Mouse (Mus musculus) lung, postnatal 0 days (tissue): ENCODE data around the gene Spocd1. TPM values are rescaled to one million over a fixed set of nuclear protein-coding genes. Genes with fewer than 3 reads are reported as not detected.

ENCODE experiments used
- ATAC-seq: fragments of 200-750 bp; cut with Nextera tagmentation; 2 replicates; pipeline ENCODE4 v1.8.0; 2017; ENCODE audit warnings: moderate library complexity
- DNase-seq: peaks from one replicate; pipeline ENCODE4 v3.0.0-alpha.2; 2016; ENCODE audit warnings: low spot score
- H3K27ac ChIP-seq: fragments of 300-500 bp; sonication (generic); 2 replicates; pipeline ENCODE4 v1.5.1; 2014; ENCODE audit warnings: antibody characterized with exemption, mild to moderate bottlenecking, low read length, mixed read lengths
- H3K27me3 ChIP-seq: fragments of 300-500 bp; sonication (generic); replicated peaks from 2 replicates; pipeline ENCODE4 v1.6.1; 2014; ENCODE audit warnings: low read length, mixed read lengths; ENCODE audit not compliant: insufficient read depth
- H3K36me3 ChIP-seq: fragments of 300-500 bp; sonication (generic); 2 replicates; pipeline ENCODE4 v1.6.1; 2014; ENCODE audit warnings: low read length, mixed read lengths; ENCODE audit not compliant: insufficient read depth
- H3K4me1 ChIP-seq: fragments of 300-500 bp; sonication (generic); 2 replicates; pipeline ENCODE4 v1.6.1; 2014; ENCODE audit warnings: antibody characterized with exemption, low read depth, low read length, mixed read lengths; ENCODE audit not compliant: insufficient read depth
- H3K4me2 ChIP-seq: fragments of 300-500 bp; sonication (generic); replicated peaks from 2 replicates; pipeline ENCODE4 v1.6.1; 2014; ENCODE audit warnings: low read depth, mild to moderate bottlenecking, low read length, moderate library complexity, mixed read lengths
- H3K4me3 ChIP-seq: fragments of 300-500 bp; sonication (generic); 2 replicates; pipeline ENCODE4 v1.5.1; 2014; ENCODE audit warnings: low read depth, low read length
- H3K9ac ChIP-seq: fragments of 300-500 bp; sonication (generic); replicated peaks from 2 replicates; pipeline ENCODE4 v1.6.1; 2014; ENCODE audit warnings: low read depth, mild to moderate bottlenecking
- H3K9me3 ChIP-seq: fragments of 300-500 bp; sonication (generic); 2 replicates; pipeline ENCODE4 v1.6.1; 2016; ENCODE audit warnings: low read length, mixed read lengths
- CTCF ChIP-seq: IDR thresholded peaks from 2 replicates; pipeline ENCODE4 v1.5.1; 2016; ENCODE audit warnings: antibody characterized with exemption, mild to moderate bottlenecking
- EP300 ChIP-seq: IDR thresholded peaks from 2 replicates; pipeline ENCODE4 v1.6.1; 2016; ENCODE audit warnings: antibody characterized with exemption, mild to moderate bottlenecking, control low read depth
- WGBS: fragments of 180-500 bp; shearing (Covaris S2); extraction: QIAGEN DNeasy Blood & Tissue Kit; methylation state at CpG from one replicate; pipeline ENCODE4 v1.1.7; 2014; 5-methylcytosine and 5-hydroxymethylcytosine counted together
- polyA plus RNA-seq: library from polyadenylated mRNA; unstranded; fragments of >200 nt; fragmentation: Nextera tagmentation; extraction: Ambion mirVana; gene quantifications from 2 replicates; pipeline ENCODE4 v1.2.1, GENCODE M21; 2015

Spocd1 gene
- polyA plus RNA-seq, 1 experiment from 2014 or later = not detected

DNA sequence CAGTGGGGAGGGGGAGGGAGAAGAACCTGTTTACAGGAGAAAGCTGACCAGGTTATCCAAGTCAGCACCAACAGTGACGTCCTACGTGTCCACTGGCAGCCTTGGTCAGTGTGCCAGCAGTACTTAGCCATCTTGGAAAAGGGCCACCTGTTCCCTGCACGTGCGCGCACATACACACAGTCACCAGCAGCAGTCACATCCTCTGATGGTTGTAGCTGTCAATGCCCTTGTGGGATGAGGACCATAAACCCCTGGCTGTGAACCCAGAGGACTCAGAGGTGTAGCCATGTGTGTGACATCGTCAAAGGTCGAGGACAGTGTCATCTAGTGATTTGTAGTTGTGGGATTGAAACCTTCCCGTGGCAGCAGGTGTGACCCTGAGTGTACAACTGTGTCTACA, 4.9 kb upstream of the Spocd1 start:
- no peaks in the 10 kb centered on the region for H3K9me3 ChIP-seq
- no peak for DNase-seq
- no peaks in the 10 kb centered on the region; the same call in 1 of the 2 replicates for H3K4me1 ChIP-seq

GRCm38 (mm10) chr4:129924694-129925093, 4.4 kb upstream of the Spocd1 start:
- peak; percentile 27 for DNase-seq
- 37% methylated on average over 6 of the region's 6 CpGs for WGBS
- H3K4me1 ChIP-seq = no peaks in the 10 kb centered on the region; the same call in 1 of the 2 replicates
- peak; percentile 33; the same call in 1 of the 2 replicates for ATAC-seq
- H3K36me3 ChIP-seq = no peaks in the 10 kb centered on the region
- no peaks in the 10 kb centered on the region for H3K9me3 ChIP-seq
- H3K4me2 ChIP-seq = no peak overlapping the region
- no peaks in the 10 kb centered on the region for H3K27me3 ChIP-seq
- H3K27ac ChIP-seq = no peak overlapping the region
- H3K4me3 ChIP-seq = no peak overlapping the region
- TF ChIP-seq EP300 = no peak
- TF ChIP-seq CTCF = no peak
- H3K9ac ChIP-seq = no peak overlapping the region

More for the DNA sequence above, 4.9 kb upstream of the Spocd1 start:
- WGBS = 69% methylated on average over 8 of the region's 8 CpGs
- TF ChIP-seq EP300 = no peak
- TF ChIP-seq CTCF = no peak
- no peak overlapping the region for H3K4me2 ChIP-seq
- H3K27me3 ChIP-seq = no peaks in the 10 kb centered on the region
- H3K4me3 ChIP-seq = no peak overlapping the region
- H3K36me3 ChIP-seq = no peaks in the 10 kb centered on the region
- ATAC-seq = no peak
- no peak overlapping the region for H3K27ac ChIP-seq
- no peak overlapping the region for H3K9ac ChIP-seq

DNA sequence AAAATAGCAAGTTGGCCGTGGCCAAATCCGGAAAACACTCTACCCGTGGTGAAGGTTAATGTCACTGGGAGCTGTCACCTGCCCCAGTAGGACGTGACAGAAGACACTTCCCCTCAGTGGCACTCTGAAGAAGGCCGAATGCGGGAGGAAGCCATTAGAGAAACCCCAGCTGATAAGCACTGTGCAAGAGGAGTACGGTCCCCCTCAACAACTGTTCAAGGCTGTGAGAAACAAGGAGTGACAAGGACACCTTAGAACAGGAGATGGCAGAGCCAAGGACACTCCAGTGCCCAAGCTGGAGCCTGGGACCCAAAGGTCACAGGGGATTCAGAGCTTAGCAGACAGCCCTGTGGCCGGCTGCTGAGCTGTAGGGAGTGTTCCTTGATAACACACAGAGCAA, 2.5 kb upstream of the Spocd1 start:
- Histone ChIP-seq H3K9ac (no peak overlapping the region), H3K9me3 (no peaks in the 10 kb centered on the region), H3K4me2 (no peak overlapping the region), H3K36me3 (no peaks in the 10 kb centered on the region), H3K27ac (no peak overlapping the region), H3K27me3 (no peaks in the 10 kb centered on the region), H3K4me3 (no peak overlapping the region), H3K4me1 (no peaks in the 10 kb centered on the region; the same call in 1 of the 2 replicates)
- no peak for ATAC-seq
- TF ChIP-seq EP300 = no peak
- no peak for DNase-seq
- WGBS = 21% methylated on average over 8 of the region's 8 CpGs

DNA sequence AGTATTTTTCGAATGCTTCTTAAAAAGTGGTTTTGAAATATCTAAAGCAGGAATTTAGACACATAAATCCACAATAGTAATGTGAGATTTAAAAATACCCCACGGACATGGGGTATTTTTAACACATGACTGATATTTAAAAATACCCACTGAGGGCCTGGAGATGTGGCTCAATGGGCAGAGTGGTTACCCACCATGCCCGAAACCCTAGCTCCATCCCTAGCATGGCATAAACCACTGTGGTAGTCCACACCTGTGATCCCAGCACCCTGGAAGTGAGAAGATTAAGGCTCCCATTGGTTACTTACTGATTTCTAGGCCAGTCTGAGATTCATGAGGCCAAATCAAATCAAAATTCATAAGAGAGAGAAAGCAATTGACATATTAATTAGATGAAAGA, 2.0 kb upstream of the Spocd1 start:
- DNase-seq (no peak), ATAC-seq (no peak)
- Histone ChIP-seq H3K27me3 (no peaks in the 10 kb centered on the region), H3K4me1 (no peaks in the 10 kb centered on the region; the same call in 1 of the 2 replicates), H3K4me3 (no peak overlapping the region), H3K27ac (no peak overlapping the region), H3K9ac (no peak overlapping the region), H3K4me2 (no peak overlapping the region), H3K36me3 (no peaks in the 10 kb centered on the region), H3K9me3 (no peaks in the 10 kb centered on the region)
- 80% methylated on average over 3 of the region's 3 CpGs for WGBS
- TF ChIP-seq EP300 (no peak), CTCF (no peak)

DNA sequence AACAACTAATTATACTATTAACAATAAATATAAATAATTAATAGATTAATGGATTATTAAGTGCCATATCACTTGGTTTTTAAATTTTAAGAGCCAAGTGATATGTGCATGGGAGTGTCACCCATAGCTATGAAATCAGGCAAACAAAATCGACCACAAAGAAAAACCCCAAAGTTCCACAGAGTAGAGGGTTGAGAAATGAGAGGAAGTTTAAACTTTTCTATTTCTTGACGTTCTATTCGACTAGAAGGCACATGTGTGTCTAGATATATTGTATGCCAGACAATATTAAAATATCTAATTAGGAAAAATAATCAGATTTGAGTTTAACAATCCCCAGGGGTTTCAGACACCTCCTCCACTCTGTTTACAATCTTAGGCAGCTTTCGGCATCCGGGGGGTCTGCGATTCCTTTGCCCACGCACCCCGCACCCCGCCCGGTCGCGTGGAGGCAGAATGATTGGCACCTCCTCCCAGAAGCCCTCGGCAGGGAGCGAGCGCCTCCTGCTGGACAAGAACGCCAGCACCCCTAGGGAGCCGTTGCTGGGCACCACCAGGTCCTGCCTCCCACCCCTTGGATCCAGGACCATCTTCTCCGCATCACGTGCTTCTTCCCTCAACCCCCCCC, 811 bp upstream of the Spocd1 start:
- ATAC-seq (peak; percentile 77), DNase-seq (peak; percentile 74)
- H3K4me1 ChIP-seq = no peaks in the 10 kb centered on the region; the same call in 1 of the 2 replicates
- H3K9ac ChIP-seq = no peak overlapping the region
- TF ChIP-seq EP300 = no peak
- TF ChIP-seq CTCF = peak; percentile 98
- H3K36me3 ChIP-seq = no peaks in the 10 kb centered on the region
- no peak overlapping the region for H3K27ac ChIP-seq
- WGBS = 3% methylated on average over 19 of the region's 19 CpGs
- H3K9me3 ChIP-seq = no peaks in the 10 kb centered on the region
- no peak overlapping the region for H3K4me3 ChIP-seq
- peak overlapping the region; percentile 36; the same call in 1 of the 2 replicates for H3K4me2 ChIP-seq
- no peaks in the 10 kb centered on the region for H3K27me3 ChIP-seq

DNA sequence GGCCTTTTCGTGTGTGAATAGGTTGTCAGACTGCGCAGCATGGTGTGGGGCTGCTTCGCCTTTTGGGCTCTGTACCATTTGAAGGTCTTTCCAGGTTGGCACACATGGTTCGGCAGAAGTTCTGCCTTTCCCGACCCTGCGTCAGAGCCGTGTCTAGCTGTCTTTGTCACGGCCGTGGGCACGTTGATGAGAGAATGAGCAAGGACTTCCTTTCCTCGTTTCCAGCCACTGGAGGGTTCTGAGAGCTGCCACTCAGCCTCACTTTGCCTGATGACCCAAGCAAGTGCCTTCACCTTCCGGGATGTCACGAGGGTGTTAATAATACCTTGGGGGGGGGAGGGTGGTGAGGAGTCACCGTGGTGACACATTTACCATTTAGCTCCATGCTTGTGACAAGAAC, 4.6 kb downstream of the Spocd1 start:
- Histone ChIP-seq H3K4me2 (no peak overlapping the region), H3K27me3 (no peaks in the 10 kb centered on the region), H3K9ac (no peak overlapping the region), H3K9me3 (no peaks in the 10 kb centered on the region), H3K36me3 (no peaks in the 10 kb centered on the region), H3K4me1 (no peaks in the 10 kb centered on the region), H3K27ac (no peak overlapping the region), H3K4me3 (no peak overlapping the region)
- TF ChIP-seq CTCF (no peak), EP300 (no peak)
- WGBS = 58% methylated on average over 14 of the region's 14 CpGs
- no peak for ATAC-seq
- no peak for DNase-seq
